Mouse (Mus musculus): Measurements from ENCODE around the gene Cdh4.

Cdh4 gene

GRCm38 (mm10) chr2:179769943-179770342 lies 327.7 kb downstream of the Cdh4 start:
- no peak for TF ChIP-seq GATA4 (IDR thresholded peaks at IDR 0.05; ENCODE audit: insufficient replicate concordance, low read length)

GRCm38 (mm10) chr2:179774440-179775110 lies 332.3 kb downstream of the Cdh4 start:
- TF ChIP-seq GATA4 (IDR thresholded peaks at IDR 0.05; ENCODE audit: insufficient replicate concordance, low read length), result no peak

DNA sequence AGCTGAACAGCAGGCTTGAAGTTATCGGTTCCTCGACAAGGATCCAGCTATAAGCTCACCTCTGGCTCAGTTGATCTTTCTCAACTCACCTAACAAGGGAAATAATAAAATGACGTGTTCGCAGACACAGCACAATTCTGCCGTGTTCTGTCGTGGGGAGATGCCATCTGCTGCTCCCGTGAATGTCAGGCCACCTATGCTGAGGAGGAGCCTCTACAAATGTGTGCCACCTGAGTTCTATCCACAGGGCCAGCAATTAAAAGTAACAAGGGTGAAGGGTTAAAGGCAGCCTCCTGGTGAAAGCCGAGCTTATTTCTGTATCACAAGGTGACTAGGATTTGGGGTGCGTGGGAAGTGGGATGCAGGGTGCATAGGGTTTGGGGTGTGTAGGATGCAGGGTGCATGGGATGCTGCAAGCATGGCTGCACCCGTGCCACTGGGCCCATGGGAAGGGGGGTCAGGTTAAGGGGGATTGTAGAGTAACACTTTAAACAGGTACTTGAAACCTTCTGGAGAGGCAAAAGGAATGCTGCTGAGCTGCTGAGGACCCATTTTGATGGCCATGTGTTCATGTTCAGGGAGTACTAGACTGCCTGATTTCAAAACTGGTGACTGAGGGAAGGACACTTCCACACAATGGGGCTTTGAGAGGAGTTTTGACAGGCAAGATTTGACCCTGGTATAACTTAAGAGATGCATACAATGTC lies 333.9 kb downstream of the Cdh4 start:
- no peak for TF ChIP-seq GATA4 (IDR thresholded peaks at IDR 0.05; ENCODE audit: insufficient replicate concordance, low read length)

- TF ChIP-seq GATA4 (IDR thresholded peaks at IDR 0.05; ENCODE audit: insufficient replicate concordance, low read length), result no peak
Observed at GRCm38 (mm10) chr2:179779266-179779665, 337.0 kb downstream of the Cdh4 start.

DNA sequence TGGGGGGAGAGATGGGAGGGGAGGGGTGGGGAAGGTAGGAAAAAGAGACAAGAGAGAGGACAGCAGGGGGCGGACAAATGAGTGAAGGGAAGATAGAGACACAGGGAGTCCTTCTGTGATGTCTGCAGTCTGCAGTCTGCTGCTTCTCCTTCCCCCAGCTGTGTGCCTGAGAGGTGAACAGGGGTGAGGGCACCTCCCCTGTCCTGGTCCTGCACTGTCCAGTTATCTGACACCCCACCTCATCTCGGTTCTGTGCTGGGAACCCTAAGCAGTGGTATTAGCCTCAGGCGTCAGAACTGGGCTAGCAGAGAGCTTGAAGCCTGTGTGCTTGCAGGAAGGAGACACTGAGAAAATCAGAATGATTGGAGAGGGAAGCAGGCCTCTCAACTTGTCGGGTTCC lies 338.7 kb downstream of the Cdh4 start:
- no peak for TF ChIP-seq GATA4 (IDR thresholded peaks at IDR 0.05; ENCODE audit: insufficient replicate concordance, low read length)

DNA sequence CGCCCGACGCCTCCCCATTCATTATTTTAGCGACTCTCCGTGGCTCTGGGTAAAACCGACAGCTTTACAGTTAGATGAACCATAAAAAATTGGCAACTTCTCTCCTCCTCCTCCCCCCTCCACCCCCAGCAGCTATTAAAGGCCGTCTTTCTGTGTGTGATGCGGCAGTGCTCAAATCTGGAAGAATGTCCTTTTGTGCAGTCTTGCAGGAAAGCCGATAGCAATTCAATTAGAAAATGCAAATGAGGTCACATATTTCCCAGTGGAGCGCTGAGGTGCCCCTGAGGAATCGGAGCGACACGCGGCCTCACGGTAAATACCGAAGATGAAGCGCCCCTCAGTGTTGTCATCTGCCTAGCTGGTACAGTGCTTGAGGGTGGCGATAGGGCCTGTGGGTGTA lies 345.0 kb downstream of the Cdh4 start:
- no peak for TF ChIP-seq GATA4 (IDR thresholded peaks at IDR 0.05; ENCODE audit: insufficient replicate concordance, low read length)

DNA sequence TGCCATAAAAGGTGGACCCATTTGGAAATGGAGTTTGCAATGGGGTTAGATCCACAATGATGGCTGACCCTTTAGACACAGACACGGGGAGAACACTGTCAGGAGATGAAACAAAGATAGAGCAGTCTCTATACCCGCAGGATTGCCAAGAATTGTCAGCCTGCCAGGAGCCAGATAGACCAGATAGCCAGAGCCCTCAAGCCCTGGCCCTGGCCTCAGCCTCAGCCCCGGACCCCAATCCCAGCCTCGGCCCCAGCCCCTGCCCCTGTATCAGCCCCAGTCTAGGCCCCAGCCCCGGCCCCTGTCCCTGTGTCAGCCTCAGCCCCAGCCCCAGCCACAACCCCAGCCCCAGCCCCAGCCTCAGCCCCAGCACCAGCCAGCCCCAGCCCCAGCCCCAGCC lies 345.6 kb downstream of the Cdh4 start:
- TF ChIP-seq GATA4 (IDR thresholded peaks at IDR 0.05; ENCODE audit: insufficient replicate concordance, low read length), result no peak

- no peak for TF ChIP-seq GATA4 (IDR thresholded peaks at IDR 0.05; ENCODE audit: insufficient replicate concordance, low read length)
Observed at GRCm38 (mm10) chr2:179790684-179791083, 348.5 kb downstream of the Cdh4 start.

GRCm38 (mm10) chr2:179792426-179793133 lies 350.3 kb downstream of the Cdh4 start:
- TF ChIP-seq GATA4 (IDR thresholded peaks at IDR 0.05; ENCODE audit: insufficient replicate concordance, low read length), result no peak

GRCm38 (mm10) chr2:179794354-179794753 lies 352.1 kb downstream of the Cdh4 start:
- no peak for TF ChIP-seq GATA4 (IDR thresholded peaks at IDR 0.05; ENCODE audit: insufficient replicate concordance, low read length)

DNA sequence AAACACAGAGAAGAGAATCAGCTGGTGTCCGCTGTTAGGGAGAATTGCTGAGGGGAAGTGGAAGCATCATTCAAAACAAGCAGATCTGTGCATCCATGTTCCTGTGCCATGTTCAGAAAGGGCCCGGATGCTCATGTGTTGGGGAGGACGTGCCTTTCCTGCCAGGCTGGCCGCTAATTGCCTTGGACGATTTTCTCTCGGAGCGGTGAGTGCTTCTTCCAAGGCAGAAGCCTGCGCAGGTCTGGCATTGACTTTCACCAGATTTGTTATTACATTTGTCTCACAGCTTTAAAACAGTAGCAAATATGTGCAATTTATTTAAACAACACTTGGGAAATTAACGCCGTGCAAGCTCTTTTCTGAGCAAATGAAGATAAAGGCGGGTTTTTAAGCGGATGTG lies 353.2 kb downstream of the Cdh4 start:
- no peak for TF ChIP-seq GATA4 (IDR thresholded peaks at IDR 0.05; ENCODE audit: insufficient replicate concordance, low read length)

DNA sequence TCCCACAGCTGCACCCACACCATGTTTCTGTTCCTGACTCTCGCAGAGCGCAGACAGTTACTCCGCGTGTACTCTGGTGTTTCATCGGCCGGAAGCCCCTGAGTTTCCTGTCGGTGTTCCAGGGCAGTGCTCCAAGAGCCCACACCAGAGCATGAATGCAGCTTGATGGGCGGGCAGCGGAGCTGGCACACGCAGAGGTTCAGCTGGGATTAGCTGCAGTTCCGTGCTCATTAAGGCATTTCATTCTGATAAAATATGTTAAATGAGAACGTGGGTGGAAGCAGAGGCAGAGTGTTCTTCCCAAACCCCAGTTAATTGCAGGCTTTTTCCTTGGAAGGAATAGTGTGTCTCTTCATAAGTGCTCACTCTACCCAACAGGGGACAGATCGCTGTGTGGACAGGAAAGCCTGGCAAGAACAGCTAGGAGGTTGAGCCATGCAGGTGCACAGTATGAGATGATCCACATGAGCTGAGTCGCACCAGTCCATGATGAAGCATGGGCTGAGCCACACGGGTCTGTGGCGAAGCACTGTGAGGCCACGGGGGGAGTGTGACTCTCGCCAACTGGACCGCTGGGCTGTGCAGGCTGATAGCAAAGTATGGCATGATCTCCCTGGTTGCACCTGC lies 357.8 kb downstream of the Cdh4 start:
- TF ChIP-seq GATA4 (IDR thresholded peaks at IDR 0.05; ENCODE audit: insufficient replicate concordance, low read length), result no peak

DNA sequence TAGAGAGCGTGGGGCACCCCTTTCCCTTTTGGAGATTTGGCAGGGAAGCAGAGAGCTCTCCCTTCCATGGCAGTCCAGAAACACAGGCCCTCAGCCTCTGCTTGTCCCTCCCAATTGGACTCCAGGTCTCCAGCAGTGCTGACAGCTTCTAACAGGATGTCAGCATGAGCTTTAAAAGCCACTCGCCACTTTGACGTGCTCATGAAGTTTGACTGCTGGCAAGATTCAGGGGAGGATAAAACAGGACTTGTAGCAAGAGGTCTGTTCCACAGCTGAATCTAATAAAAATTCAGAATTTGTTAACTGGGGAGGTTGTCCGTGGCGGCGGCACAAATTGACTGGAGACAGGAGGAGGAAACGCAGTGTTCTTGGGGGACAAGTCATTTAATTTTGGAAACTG lies 358.8 kb downstream of the Cdh4 start:
- no peak for TF ChIP-seq GATA4 (IDR thresholded peaks at IDR 0.05; ENCODE audit: insufficient replicate concordance, low read length)

- no peak for TF ChIP-seq GATA4 (IDR thresholded peaks at IDR 0.05; ENCODE audit: insufficient replicate concordance, low read length)
Observed at GRCm38 (mm10) chr2:179802411-179802810, 360.2 kb downstream of the Cdh4 start.

DNA sequence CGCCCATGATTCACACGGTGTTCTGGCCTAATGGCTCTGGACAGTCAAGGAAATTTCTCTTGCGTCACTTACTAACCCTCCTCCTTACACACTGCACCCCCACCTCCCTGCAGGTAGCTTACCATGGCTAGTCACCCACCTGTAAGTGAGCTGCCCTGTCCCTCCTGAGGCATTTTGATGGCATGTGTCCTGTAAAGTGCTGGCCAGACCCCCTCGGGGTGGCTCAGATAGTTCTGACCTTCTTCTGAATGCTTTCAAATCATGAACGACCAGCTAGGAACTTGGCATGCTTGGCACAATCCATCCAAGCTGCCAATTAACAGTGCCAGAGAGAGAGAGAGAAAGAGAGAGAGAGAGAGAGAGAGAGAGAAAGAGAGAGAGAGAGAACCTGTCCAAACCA lies 368.9 kb downstream of the Cdh4 start:
- no peak for TF ChIP-seq GATA4 (IDR thresholded peaks at IDR 0.05; ENCODE audit: insufficient replicate concordance, low read length)
